Mouse (Mus musculus): Measurements from ENCODE around the gene Tpm1. TPM values are rescaled to one million over a fixed set of nuclear protein-coding genes. Genes with fewer than 3 reads are reported as not detected.

The Tpm1 gene
- polyA plus RNA-seq, 1 experiment = 1,516 TPM

DNA sequence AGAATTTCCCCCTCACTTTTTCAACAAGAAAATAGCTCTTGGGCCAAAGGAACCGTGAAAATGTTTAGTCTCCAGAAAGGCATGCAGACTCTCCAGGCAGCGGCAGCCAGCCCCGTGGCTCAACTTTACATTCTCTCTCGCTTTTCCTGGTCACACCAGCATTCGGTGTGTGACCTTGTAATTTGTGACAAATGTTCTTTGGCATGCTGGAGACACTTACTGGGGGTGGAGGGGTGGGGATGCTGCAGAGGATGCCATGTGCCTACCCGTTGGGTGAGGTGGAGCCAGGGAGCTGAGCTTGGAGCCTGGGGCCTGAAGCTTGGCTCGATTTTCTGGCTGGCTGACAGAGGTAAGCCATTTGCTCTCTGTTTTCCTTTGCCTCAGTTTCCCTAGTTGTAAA, 22.4 kb upstream of the Tpm1 start:
- Histone ChIP-seq H3K27me3 (ENCODE audit: control insufficient read depth, insufficient read depth, low read length, poor library complexity, severe bottlenecking) (no peaks in the 10 kb centered on the region), H3K27ac (ENCODE audit: insufficient read depth, low read length) (no peak overlapping the region), H3K36me3 (ENCODE audit: control insufficient read depth, insufficient read depth, low read length, poor library complexity, severe bottlenecking) (no peaks in the 10 kb centered on the region), H3K9me3 (replicated peaks; ENCODE audit: control insufficient read depth, insufficient read depth, low read length, poor library complexity, severe bottlenecking) (no peaks in the 10 kb centered on the region), H3K4me3 (ENCODE audit: low read depth, low read length) (no peak overlapping the region), H3K9ac (ENCODE audit: low read depth, poor library complexity, severe bottlenecking) (no peak overlapping the region), H3K4me1 (ENCODE audit: control insufficient read depth, insufficient read depth, low read length) (no peaks in the 10 kb centered on the region)
- TF ChIP-seq EP300 (IDR thresholded peaks at IDR 0.05; ENCODE audit: insufficient read depth, low read depth, low read length) = no peak
- no peak for TF ChIP-seq CTCF (IDR thresholded peaks at IDR 0.05; ENCODE audit: low read depth, low read length)
- TF ChIP-seq POLR2A (IDR thresholded peaks at IDR 0.05; ENCODE audit: insufficient read depth, low read length) = no peak

DNA sequence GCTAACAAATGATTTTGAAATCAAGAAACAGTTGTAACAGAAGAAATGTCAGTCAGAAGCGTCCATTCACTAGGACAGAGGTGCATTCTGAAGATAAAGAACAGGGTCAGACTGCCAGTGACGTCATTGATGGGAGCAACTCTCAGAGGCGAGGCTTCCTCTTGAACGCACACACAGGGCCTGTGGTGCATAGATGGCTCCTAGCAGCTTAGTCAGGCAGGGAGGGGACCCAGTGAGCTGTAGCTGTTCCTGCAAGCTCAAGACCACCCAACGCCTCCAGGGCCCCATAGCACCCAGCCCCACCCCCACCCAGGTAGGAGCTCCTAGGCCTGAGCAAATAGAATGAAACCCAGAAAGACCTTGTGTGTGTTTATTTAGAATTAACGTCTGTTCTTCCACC, 21.9 kb upstream of the Tpm1 start:
- Histone ChIP-seq H3K9ac (ENCODE audit: low read depth, poor library complexity, severe bottlenecking) (no peak overlapping the region), H3K4me3 (ENCODE audit: low read depth, low read length) (no peak overlapping the region), H3K27me3 (ENCODE audit: control insufficient read depth, insufficient read depth, low read length, poor library complexity, severe bottlenecking) (no peaks in the 10 kb centered on the region), H3K36me3 (ENCODE audit: control insufficient read depth, insufficient read depth, low read length, poor library complexity, severe bottlenecking) (no peaks in the 10 kb centered on the region), H3K27ac (ENCODE audit: insufficient read depth, low read length) (no peak overlapping the region), H3K9me3 (replicated peaks; ENCODE audit: control insufficient read depth, insufficient read depth, low read length, poor library complexity, severe bottlenecking) (no peaks in the 10 kb centered on the region), H3K4me1 (ENCODE audit: control insufficient read depth, insufficient read depth, low read length) (no peaks in the 10 kb centered on the region)
- no peak for TF ChIP-seq EP300 (IDR thresholded peaks at IDR 0.05; ENCODE audit: insufficient read depth, low read depth, low read length)
- no peak for TF ChIP-seq CTCF (IDR thresholded peaks at IDR 0.05; ENCODE audit: low read depth, low read length)
- no peak for TF ChIP-seq POLR2A (IDR thresholded peaks at IDR 0.05; ENCODE audit: insufficient read depth, low read length)

DNA sequence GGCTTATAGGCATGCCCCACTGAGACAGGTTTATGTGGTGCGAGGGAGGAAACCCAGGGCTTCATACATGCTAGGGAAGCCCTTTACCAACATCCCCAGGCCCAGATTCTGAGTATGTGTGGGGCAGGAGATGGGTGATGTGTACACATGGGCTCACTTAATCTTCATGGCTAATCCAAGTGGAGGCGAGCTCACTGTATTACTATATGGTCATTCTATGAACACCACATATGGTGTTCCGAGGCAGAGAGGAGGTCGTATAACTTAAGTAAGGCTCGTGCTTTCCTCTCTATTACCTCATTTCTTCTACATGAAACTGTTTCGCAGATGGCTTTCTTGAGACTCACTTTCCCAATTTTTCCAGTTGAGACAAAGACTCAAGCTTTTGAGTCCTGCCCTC, 17.4 kb upstream of the Tpm1 start:
- no peak overlapping the region for H3K4me3 ChIP-seq (ENCODE audit: low read depth, low read length)
- no peaks in the 10 kb centered on the region for H3K27me3 ChIP-seq (ENCODE audit: control insufficient read depth, insufficient read depth, low read length, poor library complexity, severe bottlenecking)
- no peaks in the 10 kb centered on the region for H3K4me1 ChIP-seq (ENCODE audit: control insufficient read depth, insufficient read depth, low read length)
- TF ChIP-seq EP300 (IDR thresholded peaks at IDR 0.05; ENCODE audit: insufficient read depth, low read depth, low read length) (no peak), POLR2A (IDR thresholded peaks at IDR 0.05; ENCODE audit: insufficient read depth, low read length) (no peak), CTCF (IDR thresholded peaks at IDR 0.05; ENCODE audit: low read depth, low read length) (no peak)
- H3K36me3 ChIP-seq (ENCODE audit: control insufficient read depth, insufficient read depth, low read length, poor library complexity, severe bottlenecking) = no peaks in the 10 kb centered on the region
- no peaks in the 10 kb centered on the region for H3K9me3 ChIP-seq (replicated peaks; ENCODE audit: control insufficient read depth, insufficient read depth, low read length, poor library complexity, severe bottlenecking)
- no peak overlapping the region for H3K27ac ChIP-seq (ENCODE audit: insufficient read depth, low read length)
- no peak overlapping the region for H3K9ac ChIP-seq (ENCODE audit: low read depth, poor library complexity, severe bottlenecking)

DNA sequence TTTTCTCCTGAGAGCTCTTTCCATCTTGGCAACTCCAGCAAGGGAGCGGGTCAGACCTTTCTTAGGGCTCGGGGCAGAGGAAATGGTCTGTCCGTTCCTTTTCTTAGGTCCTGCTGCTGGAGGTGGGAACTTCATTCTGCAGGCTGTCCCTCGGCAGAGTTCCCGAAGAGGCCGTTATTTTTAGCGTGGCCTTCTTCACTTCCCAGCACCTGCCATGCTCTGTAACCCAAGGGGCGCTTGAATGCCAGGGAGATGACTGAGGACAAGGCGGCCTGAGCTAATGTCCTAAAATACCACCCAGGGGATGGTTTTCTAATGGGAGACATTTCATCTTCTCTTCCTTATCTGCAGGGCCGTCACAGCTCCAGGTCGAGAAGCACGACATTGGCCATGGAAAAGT, 10.5 kb upstream of the Tpm1 start:
- Histone ChIP-seq H3K27me3 (ENCODE audit: control insufficient read depth, insufficient read depth, low read length, poor library complexity, severe bottlenecking) (no peaks in the 10 kb centered on the region), H3K4me3 (ENCODE audit: low read depth, low read length) (no peak overlapping the region), H3K27ac (ENCODE audit: insufficient read depth, low read length) (no peak overlapping the region), H3K9ac (ENCODE audit: low read depth, poor library complexity, severe bottlenecking) (no peak overlapping the region), H3K4me1 (ENCODE audit: control insufficient read depth, insufficient read depth, low read length) (no peaks in the 10 kb centered on the region), H3K36me3 (ENCODE audit: control insufficient read depth, insufficient read depth, low read length, poor library complexity, severe bottlenecking) (no peaks in the 10 kb centered on the region), H3K9me3 (replicated peaks; ENCODE audit: control insufficient read depth, insufficient read depth, low read length, poor library complexity, severe bottlenecking) (no peaks in the 10 kb centered on the region)
- TF ChIP-seq CTCF (IDR thresholded peaks at IDR 0.05; ENCODE audit: low read depth, low read length) (no peak), EP300 (IDR thresholded peaks at IDR 0.05; ENCODE audit: insufficient read depth, low read depth, low read length) (no peak), POLR2A (IDR thresholded peaks at IDR 0.05; ENCODE audit: insufficient read depth, low read length) (no peak)

DNA sequence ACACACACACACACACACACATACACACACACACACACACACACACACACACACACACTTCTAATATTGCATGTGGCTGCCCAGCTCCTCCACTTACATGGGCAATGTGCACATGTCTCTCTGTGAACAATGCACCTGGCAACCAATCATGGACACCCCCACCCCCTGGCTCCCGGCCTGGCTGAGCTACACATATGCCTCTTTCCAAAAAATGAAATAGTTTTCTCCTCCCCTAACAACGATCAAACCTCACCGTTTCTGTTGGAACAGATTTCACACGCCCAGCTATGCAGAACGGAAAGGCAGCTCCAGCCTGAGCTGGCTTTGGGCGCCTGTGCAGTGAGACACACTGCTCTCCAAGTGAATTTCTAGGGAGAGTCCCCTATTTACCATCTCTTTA, 9.2 kb upstream of the Tpm1 start:
- TF ChIP-seq EP300 (IDR thresholded peaks at IDR 0.05; ENCODE audit: insufficient read depth, low read depth, low read length) = no peak
- TF ChIP-seq CTCF (IDR thresholded peaks at IDR 0.05; ENCODE audit: low read depth, low read length) = no peak
- TF ChIP-seq POLR2A (IDR thresholded peaks at IDR 0.05; ENCODE audit: insufficient read depth, low read length) = no peak
- H3K27ac ChIP-seq (ENCODE audit: insufficient read depth, low read length) = no peak overlapping the region
- H3K4me3 ChIP-seq (ENCODE audit: low read depth, low read length) = no peak overlapping the region
- H3K27me3 ChIP-seq (ENCODE audit: control insufficient read depth, insufficient read depth, low read length, poor library complexity, severe bottlenecking) = no peaks in the 10 kb centered on the region
- no peak overlapping the region for H3K9ac ChIP-seq (ENCODE audit: low read depth, poor library complexity, severe bottlenecking)
- H3K9me3 ChIP-seq (replicated peaks; ENCODE audit: control insufficient read depth, insufficient read depth, low read length, poor library complexity, severe bottlenecking) = no peaks in the 10 kb centered on the region
- H3K36me3 ChIP-seq (ENCODE audit: control insufficient read depth, insufficient read depth, low read length, poor library complexity, severe bottlenecking) = no peaks in the 10 kb centered on the region
- no peaks in the 10 kb centered on the region for H3K4me1 ChIP-seq (ENCODE audit: control insufficient read depth, insufficient read depth, low read length)

DNA sequence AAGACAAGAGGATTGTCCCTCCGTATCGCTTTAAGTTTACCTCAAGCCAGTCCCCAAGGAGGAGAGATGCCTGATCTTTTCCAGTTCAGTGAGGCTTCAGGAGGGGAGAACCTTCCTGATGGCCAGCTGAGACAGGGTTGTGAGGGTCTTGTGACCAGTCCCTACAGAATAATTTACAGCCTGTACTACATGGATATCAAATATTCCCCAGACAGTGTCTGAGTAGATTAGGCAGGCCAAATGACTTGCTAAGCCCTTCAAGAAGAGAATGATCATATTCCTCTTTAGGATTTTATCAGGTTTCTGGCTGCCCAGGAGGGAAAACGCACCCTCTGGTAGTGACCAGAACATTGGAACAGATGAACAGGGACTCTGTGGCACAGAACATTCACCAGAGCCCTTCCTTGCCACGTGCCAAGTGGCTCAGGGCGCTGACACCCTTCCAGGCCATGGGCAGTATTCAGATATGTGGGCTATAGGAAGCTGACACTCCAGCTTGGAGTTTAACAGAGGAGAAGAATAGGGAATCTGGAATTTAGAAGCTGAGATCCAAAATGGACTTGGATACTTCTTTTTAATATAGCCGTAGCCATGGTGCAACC, 1.6 kb upstream of the Tpm1 start:
- TF ChIP-seq EP300 (IDR thresholded peaks at IDR 0.05; ENCODE audit: insufficient read depth, low read depth, low read length) (no peak), CTCF (IDR thresholded peaks at IDR 0.05; ENCODE audit: low read depth, low read length) (no peak), POLR2A (IDR thresholded peaks at IDR 0.05; ENCODE audit: insufficient read depth, low read length) (no peak)
- Histone ChIP-seq H3K4me3 (ENCODE audit: low read depth, low read length) (no peak overlapping the region), H3K9ac (ENCODE audit: low read depth, poor library complexity, severe bottlenecking) (no peak overlapping the region), H3K4me1 (ENCODE audit: control insufficient read depth, insufficient read depth, low read length) (no peaks in the 10 kb centered on the region), H3K27me3 (ENCODE audit: control insufficient read depth, insufficient read depth, low read length, poor library complexity, severe bottlenecking) (no peaks in the 10 kb centered on the region; the same call in 1 of the 2 replicates), H3K36me3 (ENCODE audit: control insufficient read depth, insufficient read depth, low read length, poor library complexity, severe bottlenecking) (no peaks in the 10 kb centered on the region), H3K27ac (ENCODE audit: insufficient read depth, low read length) (no peak overlapping the region), H3K9me3 (replicated peaks; ENCODE audit: control insufficient read depth, insufficient read depth, low read length, poor library complexity, severe bottlenecking) (no peaks in the 10 kb centered on the region)

Data from ES-Bruce4 (cell line).